Mouse (Mus musculus) CH12.LX (cell line): ENCODE data around the gene Srbd1. TPM values are rescaled to one million over a fixed set of nuclear protein-coding genes. Genes with fewer than 3 reads are reported as not detected.

ENCODE experiments used
- DNase-seq: peaks from one replicate; pipeline ENCODE4 v3.0.0-alpha.2; 2013; ENCODE audit errors: extremely low read depth
- H3K27ac ChIP-seq: 2 replicates; pipeline ENCODE4 v1.5.1; 2012; ENCODE audit warnings: low read depth, mild to moderate bottlenecking, control low read depth, moderate library complexity; ENCODE audit not compliant: insufficient read depth
- H3K27me3 ChIP-seq: replicated peaks from 2 replicates; pipeline ENCODE3; 2012; ENCODE audit warnings: inconsistent platforms
- H3K36me3 ChIP-seq, 2 experiments: replicated peaks in 1 of 2; 2 replicates each; pipeline versions ENCODE3 to v1.6.1; 2012; ENCODE audit warnings: inconsistent platforms in 1 of 2, low read length in 1 of 2, mild to moderate bottlenecking in 1 of 2, mixed read lengths in 1 of 2, moderate library complexity in 1 of 2; ENCODE audit not compliant: control insufficient read depth in 1 of 2, insufficient read depth in 1 of 2
- H3K4me1 ChIP-seq, 2 experiments: 2 replicates each; pipeline ENCODE4 v1.6.1; 2012; ENCODE audit warnings: inconsistent platforms in 1 of 2, moderate library complexity in 1 of 2; ENCODE audit not compliant: insufficient read depth in 2 of 2, control insufficient read depth in 1 of 2
- H3K4me2 ChIP-seq: 2 replicates; pipeline ENCODE4 v1.6.1; 2012; ENCODE audit warnings: low read depth, mild to moderate bottlenecking, control low read depth; ENCODE audit not compliant: poor library complexity, insufficient read depth, severe bottlenecking
- H3K4me3 ChIP-seq, 3 experiments: fragments of 150-350 bp in 1 of 3; sonication (generic) in 1 of 3; replicated peaks in 1 of 3; 2 replicates each; pipeline versions ENCODE3 to v1.5.1; 2011 to 2012; ENCODE audit warnings: low read depth in 2 of 3, low read length in 2 of 3, mild to moderate bottlenecking in 2 of 3, moderate library complexity in 2 of 3, control low read depth in 1 of 3, improper control_type of control experiment in 1 of 3, inconsistent platforms in 1 of 3, mixed read lengths in 1 of 3; ENCODE audit not compliant: poor library complexity in 1 of 3
- H3K79me2 ChIP-seq: replicated peaks from 2 replicates; pipeline ENCODE4 v1.6.1; 2012; ENCODE audit warnings: mild to moderate bottlenecking, moderate library complexity; ENCODE audit not compliant: control insufficient read depth, poor library complexity, insufficient read depth, severe bottlenecking; ENCODE audit errors: extremely low read depth
- H3K9ac ChIP-seq: 2 replicates; pipeline ENCODE4 v1.6.1; 2012; ENCODE audit warnings: low read depth, mild to moderate bottlenecking, control low read depth, moderate library complexity; ENCODE audit not compliant: insufficient read depth
- H3K9me3 ChIP-seq: replicated peaks from 2 replicates; pipeline ENCODE3; 2012; ENCODE audit warnings: low read length, inconsistent platforms, mixed read lengths
- BHLHE40 ChIP-seq: IDR thresholded peaks from 2 replicates; pipeline ENCODE4 v1.6.1; 2011; ENCODE audit warnings: mild to moderate bottlenecking, low read depth, low read length, improper control_type of control experiment
- CHD2 ChIP-seq: IDR thresholded peaks from 2 replicates; pipeline ENCODE4 v1.6.1; 2011; ENCODE audit warnings: low read length, improper control_type of control experiment
- E2F4 ChIP-seq: IDR thresholded peaks from 2 replicates; pipeline ENCODE4 v1.6.1; 2011; ENCODE audit warnings: low read depth, low read length, improper control_type of control experiment; ENCODE audit not compliant: insufficient replicate concordance
- ELF1 ChIP-seq: IDR thresholded peaks from 2 replicates; pipeline ENCODE4 v1.6.1; 2014; ENCODE audit warnings: low read depth, mild to moderate bottlenecking, inconsistent platforms, low read length, improper control_type of control experiment
- EP300 ChIP-seq: IDR thresholded peaks from 2 replicates; pipeline ENCODE4 v1.6.1; 2011; ENCODE audit warnings: low read length, improper control_type of control experiment
- GABPA ChIP-seq: IDR thresholded peaks from 2 replicates; pipeline ENCODE4 v1.6.1; 2012; ENCODE audit warnings: low read depth, low read length, improper control_type of control experiment, inconsistent platforms; ENCODE audit not compliant: insufficient replicate concordance
- JUN ChIP-seq: IDR thresholded peaks from 2 replicates; pipeline ENCODE4 v1.6.1; 2011; ENCODE audit warnings: low read depth, mild to moderate bottlenecking, low read length, improper control_type of control experiment, moderate library complexity; ENCODE audit not compliant: insufficient read depth
- MAZ ChIP-seq: IDR thresholded peaks from 2 replicates; pipeline ENCODE4 v1.6.1; 2012; ENCODE audit warnings: low read depth, mild to moderate bottlenecking, inconsistent platforms, low read length, improper control_type of control experiment, moderate library complexity
- MXI1 ChIP-seq: IDR thresholded peaks from 2 replicates; pipeline ENCODE4 v1.6.1; 2011; ENCODE audit warnings: mild to moderate bottlenecking, low read depth, low read length, improper control_type of control experiment
- NELFE ChIP-seq: IDR thresholded peaks from 2 replicates; pipeline ENCODE4 v1.6.1; 2011; ENCODE audit warnings: low read depth, low read length, improper control_type of control experiment
- POLR2A ChIP-seq: IDR thresholded peaks from 2 replicates; pipeline ENCODE4 v1.6.1; 2011; ENCODE audit warnings: low read depth, mild to moderate bottlenecking, improper control_type of control experiment, low read length
- RAD21 ChIP-seq: IDR thresholded peaks from 2 replicates; pipeline ENCODE4 v1.6.1; 2011; ENCODE audit warnings: low read depth, mild to moderate bottlenecking, low read length, improper control_type of control experiment, moderate library complexity
- TBP ChIP-seq: conservative IDR thresholded peaks from 2 replicates; pipeline ENCODE4 v1.6.1; 2011; ENCODE audit warnings: low read depth, low read length, improper control_type of control experiment
- TCF12 ChIP-seq: IDR thresholded peaks from 2 replicates; pipeline ENCODE4 v1.6.1; 2014; ENCODE audit warnings: low read depth, mild to moderate bottlenecking, inconsistent platforms, low read length, improper control_type of control experiment
- USF2 ChIP-seq: conservative IDR thresholded peaks from 2 replicates; pipeline ENCODE4 v1.6.1; 2011; ENCODE audit warnings: low read depth, low read length, improper control_type of control experiment
- ZKSCAN1 ChIP-seq: IDR thresholded peaks from 2 replicates; pipeline ENCODE4 v1.6.1; 2012; ENCODE audit warnings: low read depth, inconsistent platforms, low read length, improper control_type of control experiment, borderline replicate concordance
- ZMIZ1 ChIP-seq: IDR thresholded peaks from 2 replicates; pipeline ENCODE4 v1.6.1; 2012; ENCODE audit warnings: low read depth, mild to moderate bottlenecking, inconsistent platforms, low read length, improper control_type of control experiment
- dilution Hi-C: fragments of 300-500 bp; cut with MboI; formaldehyde crosslinking; loops from 2 replicates; pipeline ENCODE4 v1.14.3; 2020; ENCODE audit warnings: low sequenced_read_pairs; ENCODE audit not compliant: extremely low pct_unique_long_range_greater_than_20kb, extremely low pct_ligation_motif_present
- in situ Hi-C: fragments of 300-500 bp; cut with MboI; formaldehyde crosslinking; loops from 3 replicates; pipeline ENCODE4 v1.14.3; 2019; ENCODE audit warnings: low sequenced_read_pairs, low pct_ligation_motif_present, low pct_unique_long_range_greater_than_20kb, mixed read lengths
- polyA plus RNA-seq: library from polyadenylated mRNA; unstranded; fragments of >175 nt; gene quantifications from 2 replicates; pipeline ENCODE4 v1.2.1, GENCODE M21; 2012; ENCODE audit warnings: low read depth; ENCODE audit not compliant: insufficient read length
- total RNA-seq, 2 experiments: library from RNA; depleted of rRNA; stranded (reverse); fragments of 300-350 nt in 1 of 2; fragments of >200 nt in 1 of 2; gene quantifications; 2 replicates each; pipeline ENCODE4 v1.2.3; 2012 to 2014

Srbd1 gene
- total and polyA plus RNA-seq, 3 experiments: 21.5 to 34.5 (median 24.8) TPM

- 0 out of 2 replicates have a peak overlapping the region, but pooled peaks have one; percentile 8 for H3K27ac ChIP-seq
- H3K79me2 ChIP-seq: peaks cover under 1% of the 10 kb centered on the region; the same call in 1 of the 2 replicates
- TF ChIP-seq GABPA (no peak), JUN (no peak), NELFE (no peak), RAD21 (no peak), TBP (no peak), EP300 (no peak)
- H3K27me3 ChIP-seq: no peaks in the 10 kb centered on the region
- no peak overlapping the region for H3K4me2 ChIP-seq
- H3K4me3 ChIP-seq: no peak overlapping the region
- dilution Hi-C loops (no loop called here), in situ Hi-C loops (loop anchor here (10.0 kb wide), 3 partner anchors 132 to 742 kb away; no protein-coding TSS in a partner anchor)
- H3K4me1 ChIP-seq: peaks cover 21 to 56% of the 10 kb centered on the region in 2 experiments
- no peak overlapping the region for H3K9ac ChIP-seq
- H3K9me3 ChIP-seq: no peaks in the 10 kb centered on the region
- no peak for DNase-seq
- H3K36me3 ChIP-seq: peaks cover 0 to 2% of the 10 kb centered on the region in 2 experiments
Observed at GRCm38 (mm10) chr17:86162672-86163071, 17.7 kb upstream of the Srbd1 start.

- H3K4me1 ChIP-seq: peaks cover 19 to 27% of the 10 kb centered on the region in 2 experiments
- H3K4me2 ChIP-seq: no peak overlapping the region
- no peaks in the 10 kb centered on the region for H3K36me3 ChIP-seq
- TF ChIP-seq POLR2A: no peak
- TF ChIP-seq USF2: no peak
- no peak for TF ChIP-seq ZMIZ1
- no peak for TF ChIP-seq ELF1
- no peak for TF ChIP-seq CHD2
- no peak for TF ChIP-seq GABPA
- TF ChIP-seq BHLHE40: no peak
- TF ChIP-seq E2F4: no peak
- TF ChIP-seq MXI1: no peak
- no peak for TF ChIP-seq TCF12
- TF ChIP-seq JUN: no peak
- TF ChIP-seq RAD21: no peak
- TF ChIP-seq MAZ: no peak
- no peak for TF ChIP-seq ZKSCAN1
- no peaks in the 10 kb centered on the region for H3K79me2 ChIP-seq
- dilution Hi-C loops: no loop called here
- in situ Hi-C loops: no loop called here
- no peak overlapping the region for H3K9ac ChIP-seq
- H3K9me3 ChIP-seq: peaks cover 10% of the 10 kb centered on the region
- H3K27ac ChIP-seq: no peak overlapping the region
- no peak overlapping the region for H3K4me3 ChIP-seq
- H3K27me3 ChIP-seq: peaks cover 4% of the 10 kb centered on the region
- no peak for DNase-seq
Observed at GRCm38 (mm10) chr17:86156999-86157398, 12.0 kb upstream of the Srbd1 start.
